Mouse (Mus musculus) natural killer cell, adult 2 months (primary cell): ENCODE measurements around the gene Igf2bp1.
A peak's percentile ranks its signal among the peaks of the same experiment; 100 is the strongest.

Source experiments
- DNase-seq, 2 experiments: peaks; one replicate each; pipeline ENCODE4 v3.0.0; 2022; ENCODE audit warnings: low spot score in 2 of 2

Gene Igf2bp1

DNA sequence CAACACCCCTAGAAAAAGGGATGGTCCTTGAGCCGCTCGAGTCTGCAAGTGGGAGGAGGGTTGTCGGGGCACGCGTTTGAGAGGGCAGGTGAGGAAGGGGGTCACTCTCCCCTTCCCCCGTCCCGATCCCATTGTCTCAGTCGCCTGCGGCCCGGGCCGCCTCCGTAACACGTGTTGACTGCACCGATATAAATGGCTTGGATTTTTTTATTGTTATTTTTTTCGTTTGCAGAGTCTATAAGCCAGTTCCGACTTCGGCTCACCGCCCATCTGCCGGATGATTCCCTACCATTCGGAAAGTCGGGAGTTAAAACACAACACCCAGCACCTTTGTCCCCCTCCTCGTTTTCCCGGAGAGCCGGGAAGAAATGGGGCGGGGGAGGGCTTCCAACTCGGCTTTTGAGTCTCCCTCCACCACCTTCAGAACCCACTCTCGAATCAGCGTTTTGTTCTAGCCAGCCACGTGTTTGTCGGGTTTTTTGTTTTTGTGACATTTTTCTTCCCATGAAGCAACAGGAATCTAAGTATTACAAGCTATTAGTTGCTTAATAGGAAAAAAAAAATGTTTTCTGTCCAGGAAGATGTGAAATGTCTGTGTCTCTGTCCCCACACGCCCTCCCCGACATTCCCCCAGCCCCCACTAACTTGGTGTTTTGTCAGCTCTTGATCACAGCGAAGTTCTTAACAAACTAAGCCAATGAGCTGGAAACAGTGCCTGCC, 1.9 kb upstream of the Igf2bp1 start:
- peak in 1 of 2 experiments; percentile 10 for DNase-seq

DNA sequence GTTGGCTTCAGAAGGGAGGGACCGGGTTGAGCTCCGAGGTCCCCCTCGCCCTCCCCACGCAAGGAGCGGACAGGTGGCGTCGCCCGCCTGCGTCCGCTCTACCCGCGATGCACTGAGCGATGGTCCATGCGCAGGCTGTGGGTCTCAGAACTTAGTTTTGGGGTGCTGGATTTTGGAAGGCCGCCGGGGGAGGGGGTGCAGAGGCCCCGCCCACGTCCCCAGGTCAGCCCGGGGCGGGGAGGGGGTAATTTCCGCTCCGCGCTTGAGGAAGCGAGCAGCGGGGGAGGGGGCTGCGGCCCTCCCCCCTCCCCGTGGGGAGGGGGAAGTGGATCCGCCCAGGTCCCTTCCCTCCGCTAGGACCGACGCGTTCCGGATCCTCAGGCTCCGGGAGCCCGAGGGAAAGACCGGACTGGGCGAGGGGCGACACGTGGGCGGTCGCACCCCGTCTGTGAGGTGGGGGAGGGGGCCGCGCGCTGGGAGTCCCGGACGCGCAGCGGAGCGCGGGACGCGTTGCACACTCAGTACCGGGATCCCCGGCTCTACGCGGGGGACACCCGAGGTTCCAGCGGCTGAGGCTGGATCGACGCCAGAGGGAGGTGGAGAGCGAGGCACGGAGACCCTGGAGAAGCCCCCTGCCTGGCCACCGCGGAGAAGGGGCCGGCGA, 1.2 kb upstream of the Igf2bp1 start:
- peak in 1 of 2 experiments; percentile 14 for DNase-seq

DNA sequence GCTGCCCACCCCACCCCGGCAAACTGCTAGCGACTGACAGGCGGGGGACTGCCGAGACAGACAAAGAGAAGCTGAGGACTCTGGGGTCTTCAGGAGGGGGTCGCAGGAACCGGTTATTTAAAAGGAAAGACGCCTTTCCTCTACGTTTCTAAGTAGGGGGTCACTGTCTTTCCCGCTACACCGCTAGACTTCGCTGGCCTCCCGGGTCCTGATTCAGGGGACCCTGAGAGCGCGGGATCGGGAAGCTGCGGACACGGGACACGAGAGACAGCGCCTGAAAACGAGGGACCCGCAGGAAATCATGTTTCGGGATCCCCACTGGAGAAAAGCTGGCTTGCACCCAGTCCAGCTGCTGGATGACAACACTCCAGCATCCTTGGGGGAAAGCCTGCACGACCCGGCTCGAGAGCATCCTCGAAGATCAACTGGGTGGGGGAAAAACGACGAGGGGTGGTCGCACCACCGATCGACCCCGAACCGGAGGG, 669 bp upstream of the Igf2bp1 start:
- DNase-seq = peak in 1 of 2 experiments; percentile 2

DNA sequence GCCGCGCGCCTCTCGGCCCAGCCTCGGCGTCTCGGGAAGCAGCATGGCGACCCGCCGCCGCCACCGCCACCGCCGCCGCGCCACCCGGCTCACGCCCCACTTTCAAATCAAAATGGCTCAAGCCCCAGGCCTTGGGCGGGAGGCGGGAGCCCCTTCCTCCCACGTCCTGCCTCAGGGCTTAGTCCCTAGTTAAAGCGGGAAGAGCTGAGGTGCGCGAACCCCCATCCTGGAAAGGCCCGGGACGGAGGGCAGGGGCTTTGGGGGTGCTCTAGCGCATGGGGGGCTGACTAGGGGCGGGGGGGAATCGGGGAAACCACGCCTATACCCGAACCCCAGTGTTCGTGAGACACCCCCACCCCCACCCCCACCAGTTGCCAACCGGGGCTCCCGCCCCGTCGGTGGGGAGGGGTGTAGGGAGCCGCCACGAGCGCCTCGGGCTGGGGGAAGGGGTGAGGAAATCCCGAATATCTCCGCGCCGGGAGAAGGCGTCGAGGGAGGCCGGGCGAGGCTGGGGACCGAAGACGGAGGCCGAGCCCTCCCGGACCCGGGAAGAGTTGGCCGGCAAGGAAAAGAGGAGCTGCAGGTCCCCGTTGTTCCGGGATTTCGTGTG, 842 bp downstream of the Igf2bp1 start:
- DNase-seq = peak in 1 of 2 experiments; percentile 15

DNA sequence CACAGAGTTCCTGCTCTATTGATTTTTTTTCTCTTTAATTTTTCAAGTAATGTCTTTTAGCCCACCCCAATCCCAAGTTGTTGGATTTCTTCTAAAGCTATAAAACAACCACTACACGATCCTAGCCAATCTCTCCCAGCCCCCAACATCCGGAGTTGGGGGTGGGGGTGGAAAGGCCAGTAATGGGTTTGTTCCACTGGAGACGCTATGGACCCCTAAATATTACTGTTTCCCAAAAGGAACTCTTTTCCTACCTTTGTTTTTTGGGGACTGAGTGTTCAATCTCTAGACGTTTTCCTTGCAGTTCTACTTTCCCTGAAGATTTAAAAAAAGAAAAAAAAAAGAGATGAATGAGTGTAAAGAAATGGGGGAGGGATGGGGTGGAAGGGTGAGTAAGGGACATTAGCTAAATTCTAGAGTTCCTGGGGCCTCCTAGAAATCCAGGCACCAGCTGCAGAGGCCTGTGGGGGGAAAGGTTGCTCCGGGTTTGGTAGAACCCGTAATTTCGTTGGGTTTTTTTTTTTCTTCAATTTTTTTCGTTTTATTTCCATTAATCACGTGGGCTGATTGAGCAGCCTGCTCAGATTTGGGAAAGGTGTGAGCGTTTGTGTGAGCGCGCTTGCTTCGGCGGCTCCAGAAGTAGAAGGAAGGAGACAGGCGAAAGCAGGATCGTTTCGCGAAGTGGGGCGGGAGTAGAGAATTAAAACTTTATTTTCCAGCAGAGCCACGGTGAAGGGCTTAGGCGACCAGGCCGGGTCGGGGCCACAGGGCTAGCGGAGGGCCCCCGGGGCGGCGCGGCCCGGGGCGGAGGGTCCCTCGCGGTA, 1.6 kb downstream of the Igf2bp1 start:
- no peak for DNase-seq

DNA sequence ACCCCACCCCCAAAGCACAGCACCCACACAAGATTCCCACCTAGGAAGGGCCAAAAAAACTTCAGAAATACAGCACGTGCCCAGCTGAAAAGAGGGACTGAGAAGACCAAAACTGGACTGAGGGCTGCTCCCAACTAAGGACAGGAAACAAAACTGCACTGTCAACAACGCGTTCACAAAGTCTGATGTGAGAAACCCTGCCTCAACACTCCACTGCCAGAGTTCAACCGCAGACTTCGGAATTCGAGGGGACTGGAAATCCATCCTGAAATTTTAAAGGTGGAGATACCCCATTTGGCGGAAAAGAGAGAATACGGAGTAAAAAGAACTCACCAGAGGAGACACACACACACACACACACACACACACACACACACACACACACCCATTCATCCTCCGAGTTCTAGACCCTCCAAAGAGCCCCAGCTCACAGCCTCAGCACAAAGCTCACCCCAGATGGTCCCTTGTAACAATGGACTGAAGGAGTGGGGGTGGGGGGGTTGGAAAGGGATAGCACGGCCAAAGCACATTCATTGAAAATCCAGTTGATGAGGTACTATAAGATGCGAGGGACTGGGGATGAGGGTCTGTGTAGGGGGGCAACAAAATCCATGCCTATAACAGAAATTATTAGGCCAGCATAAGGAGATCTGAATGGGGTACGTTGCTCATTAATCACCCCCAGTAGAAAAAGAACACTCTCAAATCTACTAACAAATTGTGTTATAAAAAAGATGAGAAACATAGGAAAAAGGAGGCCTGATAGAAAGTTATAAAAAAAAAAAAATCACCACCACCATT, 2.4 kb downstream of the Igf2bp1 start:
- no peak for DNase-seq

DNA sequence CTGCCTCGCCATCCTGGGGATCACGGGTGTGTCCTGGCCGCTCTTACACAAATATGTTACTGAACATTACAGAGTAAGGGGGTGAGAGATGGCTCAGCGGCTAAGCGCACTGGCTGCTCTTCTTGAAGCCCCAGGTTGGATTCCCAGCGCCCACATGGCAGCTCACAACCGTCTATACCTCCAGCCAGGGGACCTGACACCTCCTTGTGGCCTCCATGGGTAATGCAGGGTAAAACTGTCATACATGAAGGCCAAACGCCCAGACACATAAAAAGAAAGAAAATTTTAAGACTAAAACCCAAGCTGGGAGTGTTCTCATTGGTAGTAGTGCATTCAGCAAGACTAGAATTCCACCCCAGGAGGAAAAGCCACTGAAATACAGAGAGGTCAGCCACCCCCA, 11.6 kb downstream of the Igf2bp1 start:
- DNase-seq = no peak

DNA sequence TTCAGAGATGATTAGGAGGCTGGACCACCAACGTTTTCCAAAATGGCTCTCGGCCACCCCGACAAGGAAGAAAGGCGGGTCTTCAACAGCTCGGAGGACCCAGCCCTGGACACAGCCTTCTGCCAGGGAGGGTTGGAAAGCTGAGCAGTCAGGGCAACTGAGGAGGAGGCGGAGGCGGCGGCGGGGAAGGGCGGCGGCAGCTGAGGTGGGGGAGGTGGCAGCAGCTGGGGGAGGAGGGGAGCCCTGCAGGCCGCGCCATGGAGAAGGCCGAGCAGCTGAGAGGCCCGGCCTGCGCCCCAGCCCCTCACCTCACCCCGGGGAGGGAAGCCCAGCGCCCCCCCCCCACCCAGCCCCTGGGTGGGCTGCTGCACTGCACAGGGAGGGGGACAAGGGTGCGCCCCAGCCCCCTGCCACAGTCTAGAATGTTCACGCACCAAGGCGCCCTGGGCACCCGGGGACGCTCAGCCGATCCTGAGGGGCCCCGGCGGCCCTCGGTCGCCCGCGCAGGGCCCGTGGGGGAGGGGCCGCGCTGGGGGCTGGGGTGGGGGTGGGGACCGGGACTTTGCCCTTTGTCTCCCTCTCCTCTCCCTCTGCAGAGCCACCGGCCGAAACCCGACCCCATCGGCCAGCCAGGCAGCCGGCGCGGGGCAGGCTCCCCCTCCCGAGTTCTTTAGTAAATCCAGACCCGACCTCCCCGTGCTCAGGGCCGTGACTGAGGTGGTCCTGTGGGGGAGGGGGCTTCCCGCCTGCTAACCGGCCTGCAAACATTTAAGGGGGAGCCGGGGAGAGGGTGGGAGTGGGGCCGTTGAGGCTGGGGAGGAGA, 14.6 kb downstream of the Igf2bp1 start:
- DNase-seq = no peak

DNA sequence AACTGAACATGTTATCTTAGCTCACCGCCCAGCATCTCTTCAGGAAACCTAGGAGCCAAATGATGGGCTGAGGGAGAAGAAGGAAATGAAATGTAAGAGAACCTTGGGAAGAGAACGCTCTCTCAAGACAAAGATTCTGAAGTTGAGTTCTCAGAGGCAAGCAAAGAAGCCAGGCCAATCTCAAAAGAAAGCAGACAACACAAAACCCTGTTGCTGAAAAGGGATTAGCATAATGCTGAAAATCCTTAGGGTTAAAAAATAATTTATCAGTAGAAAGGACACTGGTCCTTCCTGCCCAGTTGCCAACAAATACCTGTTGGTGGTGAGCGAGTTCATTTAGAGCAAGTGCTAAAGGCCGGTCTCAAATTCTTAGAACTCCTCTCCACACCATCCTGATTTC, 15.3 kb downstream of the Igf2bp1 start:
- DNase-seq = no peak

DNA sequence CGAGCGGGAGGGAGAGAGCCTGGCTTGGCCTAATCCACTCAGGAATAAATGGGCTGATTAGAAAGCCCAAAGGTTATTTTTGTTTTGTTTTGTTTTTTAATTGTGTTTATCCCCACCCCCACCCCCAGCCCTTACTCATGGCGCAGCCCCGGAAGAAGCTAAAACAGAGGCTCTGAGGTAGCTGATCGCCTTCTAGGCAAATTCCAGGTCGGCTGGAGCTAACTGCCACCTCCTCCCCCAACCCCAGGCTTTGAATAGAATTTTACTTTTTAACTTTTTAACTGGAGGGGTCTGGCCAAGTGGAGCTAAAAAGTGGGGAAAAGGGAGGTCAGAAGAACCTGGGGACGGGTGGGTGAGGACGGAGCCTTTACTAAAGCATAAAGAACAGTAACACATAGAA, 15.9 kb downstream of the Igf2bp1 start:
- no peak for DNase-seq

DNA sequence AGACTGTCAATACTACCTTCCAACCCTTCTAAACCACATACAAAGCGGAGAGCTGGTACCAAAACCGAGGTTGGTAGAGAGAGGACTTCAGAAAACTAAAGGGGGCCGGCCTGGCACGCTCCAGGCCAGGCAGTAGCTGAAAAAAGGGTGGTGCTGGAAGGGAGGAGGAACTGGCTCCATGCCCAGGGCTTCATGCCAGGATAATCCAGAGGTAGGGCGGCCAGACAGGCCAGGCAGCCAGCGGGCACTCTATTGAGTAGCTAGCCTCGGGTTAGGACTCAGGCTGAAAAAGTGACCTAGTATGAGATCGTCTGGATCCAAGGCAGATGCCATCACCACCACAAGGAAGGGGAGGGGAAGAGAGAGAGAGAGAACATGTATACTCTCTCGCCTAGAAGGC, 17.2 kb downstream of the Igf2bp1 start:
- no peak for DNase-seq

DNA sequence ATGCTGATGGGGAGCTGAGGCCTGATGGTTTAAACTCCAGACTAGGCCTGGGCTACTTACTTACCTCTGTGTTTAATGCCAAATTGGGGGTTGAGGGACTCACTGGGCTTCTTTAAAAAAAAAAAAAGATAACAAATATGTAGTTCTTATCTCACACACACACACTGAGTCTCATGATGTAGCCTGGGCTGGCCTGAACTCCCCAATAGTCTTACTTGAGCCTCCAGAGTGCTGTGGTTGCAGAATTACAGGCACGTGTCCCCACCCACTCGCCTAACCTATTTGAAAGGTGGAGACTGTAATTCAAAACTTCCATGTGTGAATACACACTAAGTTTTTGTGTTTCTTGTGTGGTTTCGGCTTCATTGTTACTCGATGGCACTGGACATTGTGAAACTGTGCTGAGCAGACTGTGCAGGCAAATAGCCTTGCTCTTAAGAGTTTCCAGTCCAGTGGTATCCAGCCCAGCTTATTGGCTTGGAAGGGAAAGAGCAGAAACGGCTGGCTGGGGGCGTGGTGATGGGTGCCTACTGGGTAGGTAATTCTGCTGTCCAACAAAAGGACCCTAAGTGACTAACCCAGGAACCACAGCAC, 17.8 kb downstream of the Igf2bp1 start:
- no peak for DNase-seq

DNA sequence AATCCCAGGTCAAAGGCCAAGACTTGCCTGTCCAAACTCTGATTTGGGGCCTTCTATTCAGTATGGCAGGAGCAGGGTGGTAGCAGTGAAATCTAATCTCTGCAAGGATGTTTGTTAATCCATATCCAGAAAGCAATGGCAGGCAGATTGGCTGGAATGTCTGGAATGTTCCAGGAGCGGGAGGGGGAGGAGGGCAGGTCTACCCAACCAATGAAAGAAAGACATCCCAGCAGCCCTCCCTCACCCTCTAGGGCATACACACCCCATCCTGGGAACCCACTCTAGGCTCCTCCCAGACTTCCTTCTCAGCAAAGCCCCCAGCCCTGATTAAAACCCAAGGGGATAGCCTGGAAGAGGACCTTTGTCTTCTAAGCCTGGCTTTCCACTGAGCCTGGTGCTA, 23.3 kb downstream of the Igf2bp1 start:
- no peak for DNase-seq

DNA sequence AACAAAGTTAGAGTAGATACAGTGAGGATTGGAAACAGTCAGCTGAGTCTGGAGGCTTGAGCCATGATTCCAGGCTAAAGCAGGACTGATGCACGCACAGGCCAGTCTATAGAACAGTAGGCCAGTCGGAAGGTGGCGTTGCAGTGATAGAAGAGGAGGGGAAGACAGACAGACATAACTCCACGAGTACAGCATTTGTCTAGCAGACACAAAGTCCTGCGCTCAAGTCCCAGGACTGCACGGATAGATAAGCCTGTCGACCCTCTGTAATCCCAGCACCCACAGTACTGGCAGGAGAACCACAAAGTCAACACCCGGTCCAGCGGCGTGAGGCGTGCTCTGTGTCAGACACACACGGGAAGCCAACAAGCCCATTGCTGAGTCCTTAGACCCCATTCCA, 23.9 kb downstream of the Igf2bp1 start:
- DNase-seq = no peak

DNA sequence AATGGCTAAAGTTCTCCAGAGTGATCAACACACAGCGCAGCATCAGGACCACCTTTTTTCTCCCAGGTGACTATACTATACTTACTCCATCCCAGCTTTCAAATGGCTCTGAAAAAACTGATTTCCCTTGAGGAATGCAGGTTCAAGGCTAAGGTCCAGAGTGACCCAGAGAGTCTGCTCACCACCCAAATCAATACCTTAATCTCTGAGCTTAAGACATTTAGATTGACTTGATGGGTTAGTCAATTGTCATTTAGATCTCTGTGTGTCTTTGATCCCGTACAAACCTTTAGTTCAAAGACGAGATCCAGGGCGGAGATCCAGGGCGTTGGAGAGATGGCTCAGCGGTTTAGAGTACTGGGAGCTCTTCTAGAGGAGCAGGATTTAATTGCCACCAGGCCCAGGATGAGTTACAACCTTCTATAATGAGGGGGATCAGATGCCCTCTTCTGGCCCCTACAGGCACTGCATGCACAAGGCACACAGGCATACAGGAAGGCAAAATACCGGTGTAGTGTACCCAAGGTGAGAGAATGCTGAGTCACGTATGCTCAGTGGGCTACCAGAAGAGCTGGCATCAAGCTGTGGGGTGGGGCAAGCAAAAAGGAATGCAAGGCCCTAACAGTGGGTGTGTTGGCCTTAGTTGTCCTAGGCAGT, 24.9 kb downstream of the Igf2bp1 start:
- peak; percentile 22 to 45 for DNase-seq

DNA sequence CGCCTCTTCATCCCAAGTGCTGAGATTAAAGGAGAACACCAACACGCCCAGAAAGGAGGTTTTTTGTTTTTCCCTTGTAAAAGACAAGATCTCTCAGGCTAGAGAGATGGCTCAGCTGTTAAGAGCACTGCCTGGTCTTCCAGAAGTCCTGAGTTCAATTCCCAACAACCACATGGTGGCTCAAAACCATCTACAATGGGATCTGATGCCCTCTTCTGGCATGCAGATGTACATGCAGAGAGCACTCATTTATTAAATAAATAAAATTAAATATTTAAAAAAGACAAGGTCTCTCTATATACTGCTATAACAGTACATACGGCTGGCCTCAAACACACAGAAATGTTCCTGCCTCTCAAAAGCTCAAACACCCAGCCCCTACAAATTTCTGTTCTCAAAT, 27.3 kb downstream of the Igf2bp1 start:
- no peak for DNase-seq

DNA sequence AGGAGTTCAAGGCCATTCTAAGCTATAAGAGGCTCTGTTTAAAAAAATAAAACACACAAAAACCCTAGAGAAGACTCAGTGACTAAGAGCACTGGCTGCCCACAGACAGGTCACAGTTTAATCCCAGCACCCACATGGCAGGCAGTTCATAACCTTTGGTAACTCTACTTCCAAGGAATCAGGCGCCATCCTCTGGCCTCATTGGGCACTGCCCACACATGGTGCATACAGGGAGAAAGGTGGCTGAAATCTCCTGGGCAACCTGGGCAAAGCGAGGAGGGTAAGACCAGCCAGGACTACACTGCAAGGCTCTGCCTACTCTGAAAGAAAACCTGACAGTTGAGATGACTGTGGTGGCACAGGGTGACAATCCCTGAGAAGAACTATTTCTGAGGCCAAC, 29.4 kb downstream of the Igf2bp1 start:
- no peak for DNase-seq

DNA sequence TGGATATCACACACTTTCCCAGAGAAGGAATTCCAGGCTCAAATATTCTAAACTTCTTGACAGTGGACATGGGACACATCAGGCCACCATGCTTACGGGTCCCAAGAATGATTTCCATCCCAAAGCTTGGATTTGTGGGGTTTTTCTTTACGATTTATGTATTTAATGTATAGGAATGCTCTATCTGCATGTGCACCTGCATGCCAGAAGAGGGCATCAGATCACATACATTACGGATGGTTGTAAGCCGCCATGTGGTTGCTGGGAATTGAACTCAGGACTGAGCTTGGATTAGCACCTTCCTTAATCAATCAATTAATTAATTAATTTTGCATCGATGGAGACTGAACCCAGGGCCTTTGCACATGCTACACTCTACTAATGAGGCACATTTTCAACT, 30.0 kb downstream of the Igf2bp1 start:
- DNase-seq = no peak

DNA sequence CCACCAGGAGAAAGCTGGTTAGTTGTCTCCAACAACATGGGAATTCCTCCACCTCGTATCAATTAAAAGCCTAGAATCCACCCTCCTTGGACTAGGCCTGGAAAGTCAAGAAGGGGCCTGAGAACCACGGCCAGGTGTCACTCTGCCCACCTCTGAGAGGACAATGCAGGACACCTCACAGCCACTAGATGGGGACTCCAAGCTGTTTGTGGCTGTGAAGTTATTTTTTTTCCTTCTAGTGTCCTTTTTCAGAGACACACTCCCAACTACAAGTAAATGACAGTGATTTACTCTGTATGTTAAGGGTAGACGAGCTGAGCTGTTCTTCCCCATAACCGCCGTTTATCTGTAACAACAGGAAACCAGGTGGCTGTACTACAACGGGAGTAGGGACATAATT, 32.6 kb downstream of the Igf2bp1 start:
- no peak for DNase-seq

DNA sequence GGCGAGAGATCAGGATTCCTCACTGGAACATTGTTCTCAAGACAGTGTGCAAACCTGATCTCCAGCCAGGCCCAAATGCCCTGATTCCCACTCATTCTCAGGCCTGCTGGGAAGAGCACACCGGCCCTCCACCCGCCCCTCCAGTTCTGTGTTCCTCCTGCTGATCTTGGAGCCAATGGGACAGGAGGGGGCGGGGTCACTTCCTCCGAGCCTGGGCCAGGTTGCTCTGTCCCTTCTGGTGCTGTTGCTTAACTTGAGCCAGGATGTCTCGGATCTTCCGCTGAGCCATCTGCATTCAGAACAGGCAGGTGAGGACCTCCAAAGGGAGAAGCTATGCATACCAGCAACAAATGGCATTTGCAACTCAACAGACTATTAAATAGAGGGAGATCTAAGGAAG, 42.4 kb downstream of the Igf2bp1 start:
- DNase-seq = no peak
